8 mouse cellular contexts compared by ENCODE assay signal in the genomic region with DNA sequence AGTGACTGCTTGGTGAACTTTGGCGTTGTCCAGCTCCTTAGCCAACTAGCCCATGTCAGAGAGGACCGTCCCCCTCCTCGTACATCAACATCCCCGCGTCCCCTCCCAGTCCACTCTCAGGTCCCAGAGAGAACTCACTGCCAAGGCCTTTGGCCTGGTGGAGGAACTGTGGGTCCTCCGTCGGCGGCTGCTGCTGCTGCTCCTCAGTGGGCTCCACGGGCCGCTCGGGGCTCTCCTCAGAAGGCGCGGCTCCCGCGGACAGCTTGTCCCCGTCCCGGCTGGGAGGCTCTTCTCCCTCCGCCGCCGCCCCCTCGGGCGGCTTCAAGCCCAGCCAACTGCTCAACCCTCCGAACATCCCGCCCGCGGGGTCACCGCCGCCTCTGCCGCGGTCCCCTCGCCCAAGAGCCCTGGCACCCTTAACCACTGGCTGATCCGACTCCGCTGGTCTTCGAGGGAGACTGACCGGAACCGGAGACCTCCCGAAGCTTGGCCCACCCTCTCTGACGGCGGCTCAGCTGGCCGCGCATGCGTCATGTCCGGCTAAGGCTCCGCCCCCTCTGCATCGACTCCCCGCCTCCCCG. TPM values are rescaled to one million over a fixed set of nuclear protein-coding genes. Genes with fewer than 3 reads are reported as not detected.
A peak's percentile ranks its signal among the peaks of the same experiment; 100 is the strongest.
DNase-seq lines count a peak whose midpoint lies in the region; ATAC-seq and TF ChIP-seq lines count a peak whose summit lies in the region.

A gene (minus strand): TSS at position 517 of the 581 bp plus-strand sequence.

- 27% methylated on average over 38 of the region's 47 CpGs for WGBS in hindbrain, embryonic 13.5 days

- in situ Hi-C loops in Patski (cut with MboI; ENCODE audit: low pct_unique_long_range_greater_than_20kb) = no loop called here

- POLR2A ChIA-PET in Patski (lab: Charles Lee) = no interaction called here

- CTCF ChIA-PET in Patski (lab: Charles Lee) = no interaction called here

- DNase-seq in Patski (ENCODE audit: low read depth, low spot score) = no peak
- DNase-seq in cerebellum, postnatal 14 days = peak; percentile 85 to 88
- DNase-seq in frontal cortex, postnatal 25 days (ENCODE audit: low spot score in 2 of 2) = peak; percentile 48 to 62
- peak; percentile 68 to 79 for DNase-seq in layer of hippocampus, postnatal 36 days
- DNase-seq in lung, postnatal 25 days (ENCODE audit: low spot score) = peak; percentile 81
- DNase-seq in retina, adult 2 months (ENCODE audit: low read depth, low spot score) = peak; percentile 68
- peak; percentile 83 for DNase-seq in thymus, postnatal 25 days

- H3K4me2 ChIP-seq in hindbrain, embryonic 13.5 days = peak within 1 kb of the TSS; percentile 62

- peak within 1 kb of the TSS; percentile 78 for H3K27ac ChIP-seq in hindbrain, embryonic 13.5 days

- no peaks in the 10 kb centered on the region for H3K36me3 ChIP-seq in hindbrain, embryonic 13.5 days

- H3K27me3 ChIP-seq in Patski = no peaks in the 10 kb centered on the region
- no peaks in the 10 kb centered on the region for H3K27me3 ChIP-seq in hindbrain, embryonic 13.5 days

- ATAC-seq in Patski = peak; percentile 97
- peak; percentile 97 for ATAC-seq in hindbrain, embryonic 13.5 days (ENCODE audit: low FRiP score)

- peak within 1 kb of the TSS; percentile 81 for H3K9ac ChIP-seq in hindbrain, embryonic 13.5 days

- H3K4me1 ChIP-seq in hindbrain, embryonic 13.5 days (replicated peaks) = peaks cover 8% of the 10 kb centered on the region

- peak within 1 kb of the TSS; percentile 65 for H3K4me3 ChIP-seq in hindbrain, embryonic 13.5 days

- no peak for TF ChIP-seq CTCF in Patski (IDR thresholded peaks at IDR 0.05)

- H3K9me3 ChIP-seq in hindbrain, embryonic 13.5 days = no peaks in the 10 kb centered on the region

RNA-seq across cellular contexts. Expression of the gene that starts here (rescaled TPM):
- 71.4 TPM for polyA plus RNA-seq in Patski (2021)
- 29.7 TPM in 2 replicates for polyA plus RNA-seq in hindbrain, embryonic 13.5 days (2015; fragmentation: Nextera tagmentation; extraction: Ambion mirVana)
- 10 to 100 TPM; 30.6 to 31.7 TPM for total RNA-seq in layer of hippocampus, postnatal 36 days (2021)
